Mouse (Mus musculus) fibroblast of lung, adult 2 months (primary cell): ENCODE results near the gene Col19a1.

Experiments used
- DNase-seq: peaks from one replicate; pipeline ENCODE4 v3.0.0-alpha.2; 2011; ENCODE audit warnings: low read depth

The Col19a1 gene

DNA sequence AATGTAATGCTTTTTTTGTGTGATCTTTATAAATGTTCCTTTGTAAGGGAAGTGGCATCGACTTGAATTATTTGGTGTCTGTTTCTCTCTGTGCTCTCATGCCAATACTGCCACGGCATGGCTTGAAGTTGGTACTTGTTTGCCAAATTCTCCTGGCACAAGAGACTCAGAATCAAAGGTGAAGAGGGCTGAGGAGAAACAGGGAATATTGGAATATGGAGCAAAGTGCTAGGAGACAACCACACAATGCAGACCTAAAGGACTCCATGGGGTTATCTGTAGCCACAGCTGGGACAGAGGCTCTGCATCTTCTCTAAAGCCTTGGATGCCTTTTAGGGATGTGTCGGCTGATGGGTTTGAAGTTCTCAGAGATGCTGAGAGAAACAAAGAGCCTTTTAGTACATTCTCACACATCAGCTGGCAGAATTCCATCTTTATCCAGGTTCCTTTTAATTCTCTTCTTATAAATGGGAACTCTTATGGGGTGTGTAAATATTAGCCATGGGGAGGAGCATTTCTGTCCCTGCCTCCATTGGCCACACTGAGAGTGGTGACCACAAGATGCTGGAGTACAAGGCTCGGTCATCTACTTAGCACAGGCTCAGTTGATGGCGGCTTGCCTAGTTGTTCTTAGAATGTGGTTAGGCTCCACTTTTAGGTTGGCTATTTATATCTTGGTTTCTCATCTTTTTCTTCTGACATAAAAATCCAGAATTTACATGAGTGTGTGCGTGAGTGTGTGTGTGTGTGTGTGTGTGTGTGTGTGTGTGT, 360.1 kb downstream of the Col19a1 start:
- no peak for DNase-seq

DNA sequence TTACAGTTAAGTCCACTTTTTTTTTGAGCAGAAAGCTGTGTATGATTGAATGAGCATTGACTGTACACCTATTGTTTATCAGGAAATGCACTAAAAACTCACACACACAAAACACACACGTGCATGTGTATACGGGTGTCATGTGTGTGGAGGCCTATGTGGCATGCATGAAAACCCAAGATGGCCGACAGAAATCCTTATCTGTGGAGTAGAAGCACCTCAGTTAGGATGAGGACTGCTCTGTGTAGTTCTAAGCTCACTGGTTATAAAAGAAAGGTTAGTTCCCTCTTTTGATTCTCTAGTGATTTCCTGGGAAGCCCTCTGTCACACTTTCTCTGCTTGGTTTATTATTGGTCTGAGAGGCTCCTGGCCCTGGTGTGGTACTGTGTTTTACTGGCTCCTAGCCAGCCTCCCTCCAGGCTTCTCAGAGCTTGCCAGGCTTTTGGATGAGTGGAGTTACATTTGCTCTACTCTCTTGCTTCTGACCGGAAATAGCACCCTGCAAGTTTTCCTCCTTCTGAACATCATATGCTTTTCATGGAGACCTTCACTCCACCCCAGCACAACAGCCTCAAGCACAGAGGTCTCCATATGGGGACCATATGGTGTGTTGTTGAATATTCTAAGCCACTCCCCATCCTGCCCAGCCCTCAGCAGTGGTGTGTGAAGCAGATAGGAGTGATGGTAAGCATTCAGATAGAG, 361.3 kb downstream of the Col19a1 start:
- DNase-seq: no peak

DNA sequence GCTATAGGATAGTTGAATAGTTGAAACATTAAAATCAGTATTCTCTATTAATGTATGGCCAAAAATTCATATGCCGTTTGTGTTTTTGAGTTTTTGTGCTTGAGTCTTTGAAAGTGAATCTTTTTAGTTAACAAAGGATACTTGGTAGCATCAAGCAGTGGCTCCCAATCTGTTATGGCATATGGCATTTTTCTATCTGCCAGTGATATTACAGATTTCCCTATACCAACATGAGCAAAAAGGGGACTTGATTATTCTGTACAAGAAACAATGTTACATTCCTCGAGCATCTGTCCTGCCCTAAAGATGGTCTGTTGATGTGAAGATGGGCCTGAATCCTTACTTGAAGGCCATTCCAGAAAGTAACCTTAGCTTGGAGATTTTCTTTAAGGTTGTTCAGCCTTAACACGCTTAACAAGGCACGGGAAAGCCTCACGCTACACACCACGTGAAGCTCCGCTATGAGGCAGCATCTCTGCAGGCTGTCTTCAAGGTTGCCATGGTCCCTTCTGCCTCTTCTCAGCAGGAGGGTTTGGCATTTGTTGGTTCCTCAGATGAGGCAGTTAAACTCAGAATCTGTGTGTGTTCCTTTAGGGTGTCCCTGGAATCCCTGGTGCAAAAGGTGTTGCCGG, 364.2 kb downstream of the Col19a1 start:
- DNase-seq: no peak

DNA sequence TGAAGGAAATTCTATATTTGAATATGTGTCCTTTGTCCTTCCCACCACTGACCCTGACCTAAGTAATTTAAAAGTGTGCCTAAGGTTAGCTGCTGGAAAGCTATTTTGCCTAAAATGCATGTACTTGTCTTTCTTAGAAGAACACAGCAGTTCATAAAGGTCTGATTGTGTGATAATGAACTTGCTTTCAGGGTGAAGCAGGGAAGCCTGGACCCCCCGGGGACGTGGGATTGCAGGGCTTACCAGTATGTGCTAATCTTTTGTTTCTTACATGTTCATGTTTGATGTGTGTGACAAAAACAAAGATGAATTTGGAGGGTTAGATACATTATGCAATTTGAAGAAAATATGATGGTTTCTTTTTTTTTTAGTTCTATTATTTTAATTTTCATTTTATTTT, 365.0 kb downstream of the Col19a1 start:
- no peak for DNase-seq

DNA sequence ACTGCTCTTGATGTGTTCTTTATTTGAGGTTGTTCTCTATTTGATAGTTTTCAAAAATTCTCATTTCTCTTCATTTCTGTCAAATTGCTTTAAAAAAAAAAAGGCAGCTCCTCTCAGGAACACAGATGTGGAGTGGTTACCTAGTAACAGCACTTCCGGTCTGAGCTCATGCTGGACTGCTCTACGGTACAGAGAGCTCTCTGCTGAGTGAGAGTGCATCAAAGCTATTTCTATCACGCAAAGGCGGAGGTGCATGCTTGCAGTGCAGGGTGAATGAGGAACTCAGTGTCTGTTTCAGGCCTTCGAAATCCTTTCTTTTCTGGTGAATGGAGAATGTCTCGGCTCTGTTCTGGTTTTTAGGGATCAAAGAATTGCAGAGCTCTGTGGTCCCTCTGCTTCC, 368.2 kb downstream of the Col19a1 start:
- DNase-seq: no peak
